Mouse (Mus musculus): ENCODE results near the gene Nmt1. TPM values are rescaled to one million over a fixed set of nuclear protein-coding genes. Genes with fewer than 3 reads are reported as not detected.

Gene Nmt1
- polyA plus RNA-seq, 1 experiment from 2014 or later, result 63.6 TPM

DNA sequence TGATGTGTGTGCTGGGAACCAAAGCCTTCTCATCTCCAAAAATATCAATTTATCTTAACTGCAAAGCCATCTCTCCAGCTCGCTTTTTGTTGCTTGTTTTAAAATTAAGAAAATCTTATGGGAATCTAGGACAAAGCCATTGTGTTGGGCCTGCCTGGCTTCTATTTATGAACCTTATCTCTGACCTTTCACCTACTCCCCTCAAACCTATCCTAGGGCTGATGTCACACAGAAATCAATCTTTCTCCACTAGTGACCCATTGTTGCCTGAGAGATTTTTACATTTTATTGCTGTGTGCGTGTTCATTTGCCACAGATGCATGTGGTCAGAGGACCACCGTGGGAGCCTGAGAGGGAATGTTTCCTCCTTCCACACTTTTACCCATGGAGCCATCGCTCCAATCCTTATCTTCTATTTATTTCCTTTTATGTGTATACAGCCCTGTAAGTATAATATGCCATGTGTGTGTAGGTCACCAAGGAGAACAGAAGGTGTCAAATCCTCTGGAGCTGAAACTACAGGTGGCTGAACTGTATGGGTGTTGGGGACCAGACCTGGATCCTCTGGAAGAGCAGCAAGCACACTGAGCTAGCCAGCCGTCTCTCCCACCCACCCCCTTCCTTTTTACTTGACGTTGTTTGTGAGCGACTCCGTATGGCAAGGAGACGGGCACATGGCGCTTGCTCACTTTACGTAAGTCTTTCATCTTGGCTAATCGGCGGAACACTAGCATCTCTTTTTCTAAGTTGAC, 17.4 kb upstream of the Nmt1 start:
- H3K27me3 ChIP-seq (ENCODE audit: control insufficient read depth, insufficient read depth, low read length), result no peaks in the 10 kb centered on the region
- peaks cover 16% of the 10 kb centered on the region for H3K36me3 ChIP-seq (ENCODE audit: control insufficient read depth, insufficient read depth, low read length)
- H3K9ac ChIP-seq (ENCODE audit: low read depth, low read length), result no peak overlapping the region
- ATAC-seq (ENCODE audit: low FRiP score, low TSS enrichment), result no peak
- no peaks in the 10 kb centered on the region for H3K9me3 ChIP-seq (ENCODE audit: control insufficient read depth, low read length)
- H3K4me3 ChIP-seq (ENCODE audit: low read length), result no peak overlapping the region
- no peak overlapping the region for H3K27ac ChIP-seq (ENCODE audit: low read depth, low read length)
- peaks cover 9% of the 10 kb centered on the region; the same call in 1 of the 2 replicates for H3K4me1 ChIP-seq (ENCODE audit: control insufficient read depth, insufficient read depth, low read length)
- 75% methylated on average over 13 of the region's 13 CpGs for WGBS
- no peak overlapping the region for H3K4me2 ChIP-seq (replicated peaks; ENCODE audit: low read depth, low read length)

DNA sequence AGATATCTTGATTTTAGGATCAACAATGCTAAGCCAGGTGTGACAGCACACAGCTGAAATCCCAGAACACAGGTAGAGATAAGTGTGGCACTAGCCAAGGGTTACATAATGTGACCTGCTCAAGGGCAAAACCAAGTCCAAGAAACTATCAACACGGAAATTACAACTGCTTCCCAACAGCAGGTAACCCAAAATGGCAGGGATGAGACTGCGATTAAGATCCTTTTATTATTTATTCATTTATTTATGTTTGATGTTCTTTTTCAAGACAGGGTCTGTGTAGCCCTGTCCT, 16.8 kb upstream of the Nmt1 start:
- no peak overlapping the region for H3K4me2 ChIP-seq (replicated peaks; ENCODE audit: low read depth, low read length)
- H3K9ac ChIP-seq (ENCODE audit: low read depth, low read length), result no peak overlapping the region
- peaks cover 14% of the 10 kb centered on the region; the same call in 1 of the 2 replicates for H3K4me1 ChIP-seq (ENCODE audit: control insufficient read depth, insufficient read depth, low read length)
- ATAC-seq (ENCODE audit: low FRiP score, low TSS enrichment), result no peak
- H3K9me3 ChIP-seq (ENCODE audit: control insufficient read depth, low read length), result no peaks in the 10 kb centered on the region
- H3K27me3 ChIP-seq (ENCODE audit: control insufficient read depth, insufficient read depth, low read length), result no peaks in the 10 kb centered on the region
- no peak overlapping the region for H3K4me3 ChIP-seq (ENCODE audit: low read length)
- H3K36me3 ChIP-seq (ENCODE audit: control insufficient read depth, insufficient read depth, low read length), result peaks cover 16% of the 10 kb centered on the region
- no peak overlapping the region for H3K27ac ChIP-seq (ENCODE audit: low read depth, low read length)
- 85% methylated on average over 2 of the region's 2 CpGs for WGBS

DNA sequence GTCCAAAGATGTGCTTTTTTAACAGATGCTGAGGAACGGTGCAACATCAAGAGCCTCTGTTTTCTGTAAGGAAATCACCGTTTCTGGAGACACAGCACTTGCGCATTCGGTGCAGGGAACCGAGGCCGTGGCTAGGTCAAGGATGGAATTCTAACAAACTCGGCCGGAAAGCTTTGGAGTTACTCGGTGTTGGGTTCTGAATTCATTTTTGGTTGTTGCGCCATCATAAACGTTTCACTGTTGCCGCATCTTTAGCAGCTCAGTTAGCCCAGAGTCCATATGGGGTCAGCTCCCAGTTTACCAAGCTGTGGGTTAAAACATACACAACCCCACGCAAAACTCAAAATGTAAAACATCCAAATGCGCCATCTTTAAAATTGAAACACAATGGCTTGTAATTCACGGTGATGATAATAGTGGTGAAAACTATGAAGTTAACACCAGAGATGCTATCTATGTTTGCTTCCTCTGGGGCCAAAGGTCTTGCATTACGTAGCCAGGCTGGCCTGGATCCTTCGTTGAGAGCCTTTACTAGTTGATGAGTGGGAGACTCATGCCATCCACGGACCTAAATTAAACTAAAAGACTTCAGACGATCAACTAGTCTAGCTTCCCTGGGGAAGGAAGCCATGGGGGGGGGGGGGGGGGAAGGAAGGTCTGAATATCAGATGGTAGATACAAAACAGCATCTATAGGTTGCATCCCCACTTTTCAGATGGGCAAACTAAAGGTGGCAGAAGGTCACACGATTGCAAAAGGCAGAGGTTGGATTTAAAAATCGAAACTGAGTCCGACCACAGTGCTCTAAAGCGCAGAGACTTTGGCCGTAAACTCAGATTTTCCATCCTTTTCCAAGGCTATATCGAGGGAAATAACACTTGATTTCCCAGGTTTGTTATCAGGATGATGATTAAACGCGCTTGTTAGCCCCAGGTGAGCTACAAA, 11.8 kb upstream of the Nmt1 start:
- H3K36me3 ChIP-seq (ENCODE audit: control insufficient read depth, insufficient read depth, low read length), result peaks cover 3% of the 10 kb centered on the region
- H3K4me3 ChIP-seq (ENCODE audit: low read length), result peak overlapping the region; percentile 86
- peaks cover 10% of the 10 kb centered on the region; the same call in 1 of the 2 replicates for H3K4me1 ChIP-seq (ENCODE audit: control insufficient read depth, insufficient read depth, low read length)
- no peak for ATAC-seq (ENCODE audit: low FRiP score, low TSS enrichment)
- H3K27me3 ChIP-seq (ENCODE audit: control insufficient read depth, insufficient read depth, low read length), result no peaks in the 10 kb centered on the region
- peak overlapping the region; percentile 92 for H3K9ac ChIP-seq (ENCODE audit: low read depth, low read length)
- WGBS, result 42% methylated on average over 27 of the region's 27 CpGs
- peak overlapping the region; percentile 64 for H3K4me2 ChIP-seq (replicated peaks; ENCODE audit: low read depth, low read length)
- peak overlapping the region; percentile 92 for H3K27ac ChIP-seq (ENCODE audit: low read depth, low read length)
- H3K9me3 ChIP-seq (ENCODE audit: control insufficient read depth, low read length), result no peaks in the 10 kb centered on the region

DNA sequence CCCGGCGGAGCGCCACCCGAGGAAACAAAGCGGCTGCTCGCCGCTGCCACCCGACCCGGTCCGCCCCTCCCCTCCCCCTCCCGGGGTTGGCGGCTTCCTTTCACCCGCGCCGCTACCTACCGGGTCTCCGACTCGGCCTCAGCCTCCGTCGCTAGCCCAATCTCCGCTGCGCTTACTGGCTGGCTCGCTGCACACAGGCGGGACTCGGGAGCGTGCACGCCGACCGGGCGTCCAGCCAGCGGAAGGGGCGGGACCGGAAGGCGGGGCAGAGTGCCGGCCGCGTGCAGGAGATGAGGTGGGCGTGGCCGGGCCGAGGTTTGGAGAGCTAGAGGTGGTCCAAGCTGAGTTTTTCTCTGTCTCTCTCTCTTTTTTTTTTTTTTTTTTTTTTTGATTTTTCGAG, 11.1 kb upstream of the Nmt1 start:
- peak overlapping the region; percentile 92 for H3K9ac ChIP-seq (ENCODE audit: low read depth, low read length)
- no peaks in the 10 kb centered on the region for H3K9me3 ChIP-seq (ENCODE audit: control insufficient read depth, low read length)
- H3K36me3 ChIP-seq (ENCODE audit: control insufficient read depth, insufficient read depth, low read length), result peaks cover 3% of the 10 kb centered on the region
- H3K27me3 ChIP-seq (ENCODE audit: control insufficient read depth, insufficient read depth, low read length), result no peaks in the 10 kb centered on the region
- under 1% methylated on average over 36 of the region's 41 CpGs for WGBS
- peak overlapping the region; percentile 86 for H3K4me3 ChIP-seq (ENCODE audit: low read length)
- ATAC-seq (ENCODE audit: low FRiP score, low TSS enrichment), result peak; percentile 97
- H3K4me2 ChIP-seq (replicated peaks; ENCODE audit: low read depth, low read length), result peak overlapping the region; percentile 64
- H3K4me1 ChIP-seq (ENCODE audit: control insufficient read depth, insufficient read depth, low read length), result peaks cover 10% of the 10 kb centered on the region; the same call in 1 of the 2 replicates
- H3K27ac ChIP-seq (ENCODE audit: low read depth, low read length), result peak overlapping the region; percentile 92

DNA sequence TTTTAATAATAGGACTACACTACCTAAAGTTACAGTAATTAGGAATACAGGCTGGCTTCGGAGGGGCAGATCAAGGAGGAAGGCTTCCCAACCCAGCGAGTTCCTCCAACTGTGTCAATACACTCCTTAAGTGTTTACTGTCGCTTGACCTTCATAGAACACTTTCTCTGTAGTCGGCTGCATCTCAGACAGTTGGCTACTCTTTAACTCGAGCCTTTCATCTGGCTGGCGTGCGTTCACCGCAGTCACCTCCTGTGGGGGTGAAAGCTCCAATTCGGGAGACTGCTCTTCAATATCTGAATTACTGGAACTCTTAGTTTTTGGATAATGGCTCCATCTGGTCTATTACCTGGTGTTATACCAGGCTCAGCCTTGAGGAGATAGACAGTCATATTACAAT, 10.3 kb upstream of the Nmt1 start:
- no peaks in the 10 kb centered on the region for H3K27me3 ChIP-seq (ENCODE audit: control insufficient read depth, insufficient read depth, low read length)
- no peaks in the 10 kb centered on the region for H3K9me3 ChIP-seq (ENCODE audit: control insufficient read depth, low read length)
- no peak for ATAC-seq (ENCODE audit: low FRiP score, low TSS enrichment)
- no peak overlapping the region for H3K4me3 ChIP-seq (ENCODE audit: low read length)
- no peak overlapping the region for H3K4me2 ChIP-seq (replicated peaks; ENCODE audit: low read depth, low read length)
- H3K9ac ChIP-seq (ENCODE audit: low read depth, low read length), result no peak overlapping the region
- peaks cover 10% of the 10 kb centered on the region; the same call in 1 of the 2 replicates for H3K4me1 ChIP-seq (ENCODE audit: control insufficient read depth, insufficient read depth, low read length)
- no peak overlapping the region for H3K27ac ChIP-seq (ENCODE audit: low read depth, low read length)
- 49% methylated on average over 9 of the region's 9 CpGs for WGBS
- peaks cover 3% of the 10 kb centered on the region for H3K36me3 ChIP-seq (ENCODE audit: control insufficient read depth, insufficient read depth, low read length)

DNA sequence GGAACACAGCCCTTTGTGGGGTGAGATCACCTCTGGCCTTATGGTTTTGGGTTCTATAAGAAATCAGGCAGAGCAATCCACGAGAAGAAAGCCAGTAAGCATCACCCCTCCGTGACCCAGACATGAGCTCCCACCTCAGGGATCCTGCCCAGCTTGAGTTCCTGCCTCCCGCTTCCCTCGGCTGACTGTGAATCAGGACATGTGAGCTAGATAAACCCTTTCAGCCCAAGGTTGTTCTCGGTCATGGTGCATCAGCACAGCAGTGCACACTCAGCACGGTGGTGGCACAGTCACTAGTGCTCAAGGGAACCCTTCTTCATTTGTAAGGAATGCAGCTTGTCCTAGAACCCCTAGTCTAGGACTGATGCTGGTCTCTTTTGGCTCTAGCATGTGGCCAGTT, 9.1 kb upstream of the Nmt1 start:
- H3K4me2 ChIP-seq (replicated peaks; ENCODE audit: low read depth, low read length), result no peak overlapping the region
- 59% methylated on average over 6 of the region's 6 CpGs for WGBS
- ATAC-seq (ENCODE audit: low FRiP score, low TSS enrichment), result no peak
- H3K9me3 ChIP-seq (ENCODE audit: control insufficient read depth, low read length), result no peaks in the 10 kb centered on the region
- peaks cover 10% of the 10 kb centered on the region; the same call in 1 of the 2 replicates for H3K4me1 ChIP-seq (ENCODE audit: control insufficient read depth, insufficient read depth, low read length)
- no peaks in the 10 kb centered on the region for H3K27me3 ChIP-seq (ENCODE audit: control insufficient read depth, insufficient read depth, low read length)
- H3K36me3 ChIP-seq (ENCODE audit: control insufficient read depth, insufficient read depth, low read length), result no peaks in the 10 kb centered on the region; the same call in 1 of the 2 replicates
- no peak overlapping the region for H3K4me3 ChIP-seq (ENCODE audit: low read length)
- H3K27ac ChIP-seq (ENCODE audit: low read depth, low read length), result no peak overlapping the region
- H3K9ac ChIP-seq (ENCODE audit: low read depth, low read length), result no peak overlapping the region

DNA sequence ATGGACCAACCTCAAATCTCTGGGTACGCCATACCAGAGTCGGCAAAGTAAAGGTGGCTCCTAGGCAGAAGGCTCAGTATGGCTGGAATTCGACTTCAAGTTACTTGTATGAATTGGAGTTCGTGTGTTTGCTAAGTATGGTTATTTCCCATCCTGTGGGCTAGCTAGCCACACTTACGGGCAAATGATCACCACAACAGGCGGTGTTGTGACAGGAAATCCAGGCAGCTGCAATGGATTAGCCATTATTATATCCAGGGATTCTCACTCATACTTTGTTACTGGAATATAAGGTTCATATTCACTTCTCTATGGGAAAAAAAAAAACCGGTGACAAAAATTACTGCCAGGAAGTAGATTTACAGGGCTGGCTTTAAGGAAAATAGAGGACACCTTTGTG, 8.7 kb upstream of the Nmt1 start:
- Histone ChIP-seq H3K9me3 (ENCODE audit: control insufficient read depth, low read length) (no peaks in the 10 kb centered on the region), H3K4me3 (ENCODE audit: low read length) (no peak overlapping the region), H3K9ac (ENCODE audit: low read depth, low read length) (no peak overlapping the region), H3K36me3 (ENCODE audit: control insufficient read depth, insufficient read depth, low read length) (no peaks in the 10 kb centered on the region; the same call in 1 of the 2 replicates), H3K4me2 (replicated peaks; ENCODE audit: low read depth, low read length) (no peak overlapping the region), H3K27me3 (ENCODE audit: control insufficient read depth, insufficient read depth, low read length) (no peaks in the 10 kb centered on the region), H3K4me1 (ENCODE audit: control insufficient read depth, insufficient read depth, low read length) (peaks cover 10% of the 10 kb centered on the region; the same call in 1 of the 2 replicates), H3K27ac (ENCODE audit: low read depth, low read length) (no peak overlapping the region)
- ATAC-seq (ENCODE audit: low FRiP score, low TSS enrichment), result no peak
- 89% methylated on average over 7 of the region's 7 CpGs for WGBS

DNA sequence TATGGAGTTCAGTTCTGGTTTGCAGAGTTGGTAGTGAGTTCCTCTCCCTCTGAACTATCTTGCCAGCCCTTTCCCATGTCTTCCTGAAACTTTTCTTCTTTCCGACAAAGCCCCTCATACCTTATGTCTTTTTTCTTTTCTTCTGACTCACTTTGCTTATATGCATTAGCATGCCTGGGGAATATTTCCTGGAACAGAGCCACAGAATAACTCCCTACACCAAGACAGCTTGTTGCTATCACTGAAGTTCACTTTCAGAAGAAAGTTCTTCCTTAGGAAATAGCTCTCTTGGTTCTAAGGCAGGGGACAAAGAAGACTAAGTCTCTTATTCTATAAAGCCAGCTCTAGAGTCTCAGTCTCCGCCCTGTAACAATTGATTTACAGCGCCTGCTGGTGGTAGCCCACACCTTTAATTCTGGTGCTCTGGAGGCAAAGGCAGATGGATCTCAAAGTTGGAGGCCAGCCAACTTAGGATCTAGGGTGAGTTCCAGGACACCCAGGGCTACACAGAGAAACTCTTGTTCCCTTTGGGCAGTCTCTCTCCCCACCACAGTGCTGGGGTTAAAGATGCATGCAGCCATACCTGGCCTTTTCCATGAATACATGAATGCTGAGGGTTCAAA, 7.2 kb upstream of the Nmt1 start:
- Histone ChIP-seq H3K9me3 (ENCODE audit: control insufficient read depth, low read length) (no peaks in the 10 kb centered on the region), H3K9ac (ENCODE audit: low read depth, low read length) (no peak overlapping the region), H3K4me1 (ENCODE audit: control insufficient read depth, insufficient read depth, low read length) (peaks cover 4% of the 10 kb centered on the region; the same call in 1 of the 2 replicates), H3K4me3 (ENCODE audit: low read length) (no peak overlapping the region), H3K27ac (ENCODE audit: low read depth, low read length) (no peak overlapping the region), H3K36me3 (ENCODE audit: control insufficient read depth, insufficient read depth, low read length) (peaks cover 10% of the 10 kb centered on the region), H3K4me2 (replicated peaks; ENCODE audit: low read depth, low read length) (no peak overlapping the region), H3K27me3 (ENCODE audit: control insufficient read depth, insufficient read depth, low read length) (no peaks in the 10 kb centered on the region)
- 65% methylated on average over 3 of the region's 3 CpGs for WGBS
- ATAC-seq (ENCODE audit: low FRiP score, low TSS enrichment), result no peak

Data from kidney, embryonic 14.5 days (tissue).